Mouse (Mus musculus): ENCODE data around the gene 1600014C10Rik. TPM values are rescaled to one million over a fixed set of nuclear protein-coding genes. Genes with fewer than 3 reads are reported as not detected.

Gene 1600014C10Rik
- total and polyA plus RNA-seq, 2 experiments from 2014 or later, result 30.3 to 44.0 TPM

DNA sequence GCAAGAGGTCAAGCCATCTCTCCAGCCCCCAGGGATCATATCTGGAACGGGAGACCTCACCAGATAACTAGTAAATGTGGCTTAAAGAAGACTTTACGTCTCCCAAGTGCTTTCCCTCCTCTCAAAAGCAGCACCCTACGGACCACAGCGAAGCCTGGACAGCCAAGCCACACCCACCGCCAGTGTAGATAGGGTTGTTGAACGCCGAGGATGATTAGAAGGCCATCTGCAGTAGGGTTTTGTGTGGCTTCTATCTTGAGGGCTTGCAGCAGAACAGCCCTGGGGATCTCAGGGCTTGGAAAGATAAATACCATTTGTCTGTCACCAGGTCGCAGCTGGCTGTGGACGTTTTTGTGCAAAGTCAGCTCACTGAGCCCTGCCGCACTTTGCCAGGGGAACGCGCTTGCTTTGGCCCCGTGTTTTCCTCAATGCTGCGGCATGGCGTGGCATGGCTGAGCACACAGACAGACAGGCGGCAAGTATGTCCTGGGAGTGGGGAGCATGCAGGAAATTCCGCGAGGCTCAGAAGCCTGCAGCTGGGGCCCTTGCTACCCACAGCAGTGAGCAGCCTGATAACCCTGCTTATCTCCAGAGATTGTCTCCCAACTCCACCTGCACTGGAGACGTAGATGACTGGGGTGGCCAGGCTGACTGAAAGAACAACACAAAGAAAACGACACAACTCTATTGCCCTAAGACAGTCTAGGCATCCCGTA, 15.9 kb upstream of the 1600014C10Rik start:
- no peaks in the 10 kb centered on the region for H3K36me3 ChIP-seq (ENCODE audit: insufficient read depth, low read length)
- no peak overlapping the region for H3K4me3 ChIP-seq (ENCODE audit: low read depth, low read length)
- no peak overlapping the region for H3K27ac ChIP-seq (ENCODE audit: low read depth, low read length)
- no peak for TF ChIP-seq CTCF (IDR thresholded peaks at IDR 0.05)
- no peaks in the 10 kb centered on the region for H3K27me3 ChIP-seq (ENCODE audit: insufficient read depth, low read length)
- ATAC-seq (ENCODE audit: low FRiP score), result no peak
- no peak overlapping the region for H3K9ac ChIP-seq (replicated peaks; ENCODE audit: low read length, poor library complexity, severe bottlenecking)
- no peaks in the 10 kb centered on the region for H3K9me3 ChIP-seq (ENCODE audit: low read length)
- peak overlapping the region; percentile 26; the same call in 1 of the 2 replicates for H3K4me2 ChIP-seq (ENCODE audit: low read depth, low read length, poor library complexity, severe bottlenecking)
- H3K4me1 ChIP-seq (ENCODE audit: insufficient read depth, low read length), result no peaks in the 10 kb centered on the region
- 59% methylated on average over 21 of the region's 21 CpGs for WGBS
- DNase-seq (ENCODE audit: low spot score), result no peak

DNA sequence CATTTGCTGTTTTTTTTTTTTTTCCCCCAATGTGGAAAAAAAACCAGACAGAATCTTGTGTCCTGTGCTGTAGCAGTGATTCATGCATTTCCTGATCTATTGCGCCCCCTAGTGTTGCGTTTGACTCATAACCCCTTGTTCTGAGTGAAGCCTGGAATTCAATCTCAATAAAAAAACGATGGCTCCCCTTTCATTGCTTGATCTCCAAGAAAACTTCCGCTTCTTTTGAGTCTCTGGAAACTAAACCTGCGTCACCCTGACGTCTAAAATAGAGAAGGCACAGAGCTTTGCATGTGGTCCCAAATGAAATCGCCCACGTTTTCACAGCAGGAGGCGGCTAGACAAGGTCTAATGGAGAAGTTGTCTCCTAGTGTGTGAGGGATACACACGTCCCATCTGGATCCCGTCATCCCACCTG, 15.3 kb upstream of the 1600014C10Rik start:
- 18% methylated on average over 11 of the region's 11 CpGs for WGBS
- no peaks in the 10 kb centered on the region for H3K4me1 ChIP-seq (ENCODE audit: insufficient read depth, low read length)
- H3K9ac ChIP-seq (replicated peaks; ENCODE audit: low read length, poor library complexity, severe bottlenecking), result no peak overlapping the region
- no peak overlapping the region for H3K4me2 ChIP-seq (ENCODE audit: low read depth, low read length, poor library complexity, severe bottlenecking)
- TF ChIP-seq CTCF (IDR thresholded peaks at IDR 0.05), result peak; percentile 87
- no peaks in the 10 kb centered on the region for H3K36me3 ChIP-seq (ENCODE audit: insufficient read depth, low read length)
- no peaks in the 10 kb centered on the region for H3K27me3 ChIP-seq (ENCODE audit: insufficient read depth, low read length)
- no peaks in the 10 kb centered on the region for H3K9me3 ChIP-seq (ENCODE audit: low read length)
- no peak overlapping the region for H3K4me3 ChIP-seq (ENCODE audit: low read depth, low read length)
- ATAC-seq (ENCODE audit: low FRiP score) (peak; percentile 61; the same call in 1 of the 2 replicates), DNase-seq (ENCODE audit: low spot score) (peak; percentile 88)
- no peak overlapping the region for H3K27ac ChIP-seq (ENCODE audit: low read depth, low read length)

- H3K9ac ChIP-seq (replicated peaks; ENCODE audit: low read length, poor library complexity, severe bottlenecking), result peak overlapping the region; percentile 54
- no peak for TF ChIP-seq CTCF (IDR thresholded peaks at IDR 0.05)
- H3K4me3 ChIP-seq (ENCODE audit: low read depth, low read length), result peak overlapping the region; percentile 25
- DNase-seq (ENCODE audit: low spot score), result no peak
- peak overlapping the region; percentile 54 for H3K4me2 ChIP-seq (ENCODE audit: low read depth, low read length, poor library complexity, severe bottlenecking)
- H3K4me1 ChIP-seq (ENCODE audit: insufficient read depth, low read length), result peaks cover 7% of the 10 kb centered on the region; the same call in 1 of the 2 replicates
- ATAC-seq (ENCODE audit: low FRiP score), result no peak
- H3K36me3 ChIP-seq (ENCODE audit: insufficient read depth, low read length), result no peaks in the 10 kb centered on the region
- WGBS, result 10% methylated on average over 14 of the region's 14 CpGs
- no peaks in the 10 kb centered on the region for H3K27me3 ChIP-seq (ENCODE audit: insufficient read depth, low read length)
- H3K9me3 ChIP-seq (ENCODE audit: low read length), result no peaks in the 10 kb centered on the region
- H3K27ac ChIP-seq (ENCODE audit: low read depth, low read length), result no peak overlapping the region
Observed at GRCm38 (mm10) chr7:38173871-38174270, 9.1 kb upstream of the 1600014C10Rik start.

DNA sequence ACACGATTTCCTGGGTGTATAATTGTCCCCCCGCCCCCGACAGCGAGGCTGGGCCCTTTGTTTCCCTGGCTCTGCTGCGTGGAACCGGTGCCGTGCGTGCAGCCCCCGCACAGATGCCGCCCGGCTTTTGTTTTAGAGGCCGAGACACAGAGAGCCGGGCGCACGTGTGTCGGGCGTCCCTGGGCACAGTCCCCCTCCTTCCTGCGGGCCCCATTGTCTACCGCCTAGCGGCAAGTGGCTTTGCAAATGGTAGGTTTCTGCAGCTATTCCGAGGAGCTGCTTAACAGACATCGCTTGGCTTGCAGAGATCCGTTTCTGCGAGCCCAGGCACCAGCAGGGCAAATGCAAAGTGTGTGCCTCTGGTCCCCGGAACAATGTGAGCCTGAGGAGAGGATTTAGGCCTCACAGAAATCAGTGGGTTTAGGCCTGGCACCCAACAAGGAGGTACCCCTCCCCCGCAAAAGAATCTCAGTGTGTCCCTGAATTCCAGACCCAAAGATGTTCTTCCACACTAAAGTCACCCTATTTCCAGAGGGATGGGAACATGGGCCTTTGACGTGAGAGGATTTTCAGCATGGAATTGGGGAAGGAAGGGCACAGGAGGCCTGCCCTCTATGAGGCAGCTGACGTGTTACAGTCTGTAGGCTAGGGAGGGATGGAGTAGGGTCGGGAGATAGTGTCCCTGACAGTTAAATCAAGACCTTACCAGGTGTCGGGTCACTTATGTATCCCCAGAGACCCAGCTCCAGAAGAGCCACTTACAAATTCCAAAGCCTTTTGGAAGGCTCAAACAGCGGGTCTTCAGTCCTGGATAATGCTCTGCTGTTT, 8.5 kb upstream of the 1600014C10Rik start:
- 11% methylated on average over 31 of the region's 31 CpGs for whole genome bisulfite sequencing
- 0 out of 2 replicates have a peak overlapping the region, but pooled peaks have one; percentile 26 for H3K27ac ChIP-seq (ENCODE audit: low read depth, low read length)

GRCm38 (mm10) chr7:38176056-38176455, 7.0 kb upstream of the 1600014C10Rik start:
- no peaks in the 10 kb centered on the region for H3K9me3 ChIP-seq (ENCODE audit: low read length)
- no peak overlapping the region for H3K9ac ChIP-seq (replicated peaks; ENCODE audit: low read length, poor library complexity, severe bottlenecking)
- H3K27me3 ChIP-seq (ENCODE audit: insufficient read depth, low read length), result no peaks in the 10 kb centered on the region
- H3K36me3 ChIP-seq (ENCODE audit: insufficient read depth, low read length), result no peaks in the 10 kb centered on the region
- H3K4me1 ChIP-seq (ENCODE audit: insufficient read depth, low read length), result peaks cover 7% of the 10 kb centered on the region; the same call in 1 of the 2 replicates
- 76% methylated on average over 3 of the region's 3 CpGs for WGBS
- no peak overlapping the region for H3K4me2 ChIP-seq (ENCODE audit: low read depth, low read length, poor library complexity, severe bottlenecking)
- no peak overlapping the region for H3K4me3 ChIP-seq (ENCODE audit: low read depth, low read length)
- DNase-seq (ENCODE audit: low spot score) (no peak), ATAC-seq (ENCODE audit: low FRiP score) (no peak)
- no peak for TF ChIP-seq CTCF (IDR thresholded peaks at IDR 0.05)
- H3K27ac ChIP-seq (ENCODE audit: low read depth, low read length), result no peak overlapping the region

More for the DNA sequence above, 8.5 kb upstream of the 1600014C10Rik start:
- Histone ChIP-seq H3K4me3 (ENCODE audit: low read depth, low read length) (peak overlapping the region; percentile 25), H3K4me1 (ENCODE audit: insufficient read depth, low read length) (peaks cover 7% of the 10 kb centered on the region; the same call in 1 of the 2 replicates), H3K9me3 (ENCODE audit: low read length) (no peaks in the 10 kb centered on the region), H3K27me3 (ENCODE audit: insufficient read depth, low read length) (no peaks in the 10 kb centered on the region), H3K36me3 (ENCODE audit: insufficient read depth, low read length) (no peaks in the 10 kb centered on the region), H3K4me2 (ENCODE audit: low read depth, low read length, poor library complexity, severe bottlenecking) (peak overlapping the region; percentile 54), H3K9ac (replicated peaks; ENCODE audit: low read length, poor library complexity, severe bottlenecking) (peak overlapping the region; percentile 54)
- TF ChIP-seq CTCF (IDR thresholded peaks at IDR 0.05), result peak; percentile 27; the same call in 1 of the 2 replicates
- ATAC-seq (ENCODE audit: low FRiP score), result peak; percentile 64
- peak; percentile 45 for DNase-seq (ENCODE audit: low spot score)

All from midbrain, postnatal 0 days (tissue).